ENCODE assay signal across 20 mouse cellular contexts in genomic region chr5:140167080-140167479, GRCm38 (mm10).
DNase-seq lines count a peak whose midpoint lies in the region.
"Had no signal": no experiment of that assay in that cellular context is flagged by ENCODE, and none has a peak within 500 bp of the region (broad histone marks: within the 10 kb centered on the region; RNA-seq: fewer than 3 reads in every experiment).

No protein-coding gene starts in this region.

- H3K9me3 ChIP-seq in heart, embryonic 10.5 days: no peaks in the 10 kb centered on the region
- H3K9me3 ChIP-seq: forebrain, embryonic 15.5 days; lung, embryonic 15.5 days; midbrain, embryonic 10.5 days had no signal

- peaks cover 18% of the 10 kb centered on the region for H3K4me1 ChIP-seq in heart, embryonic 10.5 days
- H3K4me1 ChIP-seq: forebrain, embryonic 15.5 days; lung, embryonic 15.5 days had no signal

- H3K27me3 ChIP-seq in heart, embryonic 10.5 days (ENCODE audit: insufficient read depth, poor library complexity, severe bottlenecking): no peaks in the 10 kb centered on the region
- H3K27me3 ChIP-seq: CH12.LX; forebrain, embryonic 15.5 days; lung, embryonic 15.5 days had no signal

- no peak overlapping the region for H3K4me3 ChIP-seq in heart, embryonic 10.5 days
- H3K4me3 ChIP-seq: forebrain, embryonic 15.5 days; lung, embryonic 15.5 days; midbrain, embryonic 10.5 days had no signal

- 83% methylated on average over 6 of the region's 6 CpGs for WGBS in heart, embryonic 10.5 days

- H3K27ac ChIP-seq in heart, embryonic 10.5 days: no peak overlapping the region
- H3K27ac ChIP-seq: forebrain, embryonic 15.5 days; hindbrain, embryonic 14.5 days; lung, embryonic 15.5 days; macrophage; midbrain, embryonic 10.5 days had no signal

- no peaks in the 10 kb centered on the region for H3K36me3 ChIP-seq in heart, embryonic 10.5 days
- H3K36me3 ChIP-seq: forebrain, embryonic 15.5 days; lung, embryonic 15.5 days; midbrain, embryonic 10.5 days had no signal

- peak; percentile 9 for DNase-seq in cerebellum, adult 11 months
- no peak for DNase-seq in cerebellum, postnatal 4 days (ENCODE audit: low spot score in 2 of 2)
- DNase-seq in ovary, adult 18-20 months (ENCODE audit: low spot score): peak; percentile 31
- DNase-seq in ovary, postnatal 14 days (ENCODE audit: low spot score): no peak
- DNase-seq in adrenal gland, postnatal 25 days: peak; percentile 79
- no peak for DNase-seq in frontal cortex, postnatal 14 days (ENCODE audit: low spot score in 2 of 2)
- no peak for DNase-seq in frontal cortex, postnatal 25 days (ENCODE audit: low spot score in 2 of 2)
- no peak for DNase-seq in heart, embryonic 10.5 days (ENCODE audit: low spot score)
- DNase-seq: heart, postnatal 10 days; kidney, adult 8-10 months; kidney, postnatal 25 days; left cerebral cortex, postnatal 4 days; liver; thymus, postnatal 25 days had no signal

Comparison
In these comparisons a context has a peak if more than half of its experiments do, and no peak if none do; other contexts are left out.
1. DNase-seq: peak in cerebellum, adult 11 months (single experiment), ovary, adult 18-20 months (single experiment) and adrenal gland, postnatal 25 days (single experiment); none in cerebellum, postnatal 4 days (0 of 2), ovary, postnatal 14 days (single experiment), frontal cortex, postnatal 14 days (0 of 2), frontal cortex, postnatal 25 days (0 of 2) and heart, embryonic 10.5 days (single experiment).